In the genomic region with DNA sequence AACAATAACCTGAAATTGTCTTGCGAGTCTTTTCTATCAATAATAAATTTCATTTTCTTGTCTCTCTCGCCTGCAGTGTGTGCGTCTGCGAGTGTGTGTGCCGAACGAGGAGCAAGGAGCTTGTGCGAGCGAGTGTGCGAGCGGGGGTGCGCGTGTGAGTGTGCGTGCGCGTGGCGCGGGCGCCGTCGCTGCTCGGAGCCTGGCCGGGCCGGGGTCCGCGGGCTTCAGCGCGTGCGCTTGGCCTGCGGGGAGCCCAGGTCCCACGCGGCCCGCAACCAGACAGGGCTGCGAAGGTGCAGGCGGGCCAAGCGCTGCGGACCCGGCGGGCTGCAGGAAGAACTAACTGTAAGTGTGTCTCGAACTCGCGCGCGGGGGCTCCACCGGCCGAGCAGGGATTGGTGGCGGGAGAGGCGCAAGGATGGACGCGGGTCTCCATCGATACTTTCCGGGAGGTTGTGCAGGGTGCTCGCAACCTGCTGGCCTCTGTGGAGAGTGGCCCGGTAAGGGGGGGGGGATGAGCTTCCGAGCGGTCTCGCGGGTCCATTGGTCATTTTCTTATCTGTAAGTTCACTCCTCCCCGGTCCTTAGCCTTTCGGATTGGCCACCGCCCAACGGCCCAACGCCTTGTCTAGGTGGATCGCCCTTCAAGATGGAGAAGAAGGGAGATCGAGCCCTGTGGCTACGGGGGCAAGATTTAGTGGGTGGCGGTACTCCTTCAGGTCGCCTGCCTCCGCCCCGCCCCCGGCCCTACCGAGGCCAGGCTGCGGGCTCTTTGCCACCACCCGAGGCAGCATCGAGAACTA, we compare ENCODE assay signal across 9 mouse cellular contexts. TPM values are rescaled to one million over a fixed set of nuclear protein-coding genes. Genes with fewer than 3 reads are reported as not detected.
DNase-seq lines count a peak whose midpoint lies in the region; ATAC-seq and TF ChIP-seq lines count a peak whose summit lies in the region.
"Had no signal": no experiment of that assay in that cellular context is flagged by ENCODE, and none has a peak within 500 bp of the region (broad histone marks: within the 10 kb centered on the region; RNA-seq: fewer than 3 reads in every experiment).

No protein-coding gene starts in this region.

- TF ChIP-seq POLR2A in olfactory bulb, adult 2 months (IDR thresholded peaks at IDR 0.05; ENCODE audit: insufficient read depth, low read depth, low read length) = no peak

- peaks cover 97% of the 10 kb centered on the region for H3K27me3 ChIP-seq in embryonic facial prominence, embryonic 15.5 days
- peaks cover 100% of the 10 kb centered on the region for H3K27me3 ChIP-seq in limb, embryonic 10.5 days (ENCODE audit: low read depth, poor library complexity, severe bottlenecking)

- no peak for TF ChIP-seq CTCF in left cerebral cortex, adult 2 months (IDR thresholded peaks at IDR 0.05)
- TF ChIP-seq CTCF in olfactory bulb, adult 2 months (IDR thresholded peaks at IDR 0.05; ENCODE audit: insufficient read depth, low read depth, low read length) = no peak

- H3K4me2 ChIP-seq in embryonic facial prominence, embryonic 15.5 days (replicated peaks) = peak overlapping the region; percentile 43

- no peak for DNase-seq in left cerebral cortex, adult 2 months (ENCODE audit: extremely low spot score in 1 of 2, low spot score in 2 of 2)
- DNase-seq in left cerebral cortex, postnatal 4 days = no peak
- DNase-seq in limb, embryonic 10.5 days (ENCODE audit: low spot score) = peak; percentile 69
- no peak for DNase-seq in left cerebral cortex, postnatal 25 days (ENCODE audit: low spot score in 2 of 2)
- no peak for DNase-seq in layer of hippocampus, adult 11-12 months (ENCODE audit: low spot score)
- no peak for DNase-seq in yolk sac, embryonic 10.5 days (ENCODE audit: low spot score)

- no peak; the same call in 1 of the 2 replicates for ATAC-seq in embryonic facial prominence, embryonic 15.5 days (ENCODE audit: insufficient number of reproducible peaks, low FRiP score, low TSS enrichment, low read depth)
- ATAC-seq: Patski had no signal

- H3K36me3 ChIP-seq in embryonic facial prominence, embryonic 15.5 days = no peaks in the 10 kb centered on the region
- H3K36me3 ChIP-seq in limb, embryonic 10.5 days = no peaks in the 10 kb centered on the region

- H3K4me3 ChIP-seq in left cerebral cortex, adult 2 months = peak overlapping the region; percentile 40
- peak overlapping the region; percentile 30 for H3K4me3 ChIP-seq in embryonic facial prominence, embryonic 15.5 days (replicated peaks)
- peak overlapping the region; percentile 39 for H3K4me3 ChIP-seq in limb, embryonic 10.5 days
- peak overlapping the region; percentile 72 for H3K4me3 ChIP-seq in olfactory bulb, adult 2 months (ENCODE audit: insufficient read depth, low read depth, low read length)

- intact Hi-C loops in left cerebral cortex, adult 2 months (cut with DNase I) = loop anchor here (5.0 kb wide), 1 partner anchor 384 kb away; no protein-coding TSS in a partner anchor
- intact Hi-C loops in left cerebral cortex, postnatal 4 days (cut with DNase I) = loop anchor here (10.0 kb wide), 1 partner anchor 221 kb away; no protein-coding TSS in a partner anchor
- intact Hi-C loops in left cerebral cortex, postnatal 25 days (cut with DNase I) = no loop called here

- H3K27ac ChIP-seq in left cerebral cortex, adult 2 months = peak overlapping the region; percentile 36; the same call in 1 of the 2 replicates
- H3K27ac ChIP-seq in embryonic facial prominence, embryonic 15.5 days (replicated peaks) = no peak overlapping the region
- H3K27ac ChIP-seq in limb, embryonic 10.5 days = no peak overlapping the region
- peak overlapping the region; percentile 78 for H3K27ac ChIP-seq in olfactory bulb, adult 2 months (ENCODE audit: insufficient read depth, low read depth, low read length)

- peaks cover 27% of the 10 kb centered on the region for H3K4me1 ChIP-seq in embryonic facial prominence, embryonic 15.5 days
- H3K4me1 ChIP-seq in limb, embryonic 10.5 days = peaks cover 43% of the 10 kb centered on the region
- peaks cover 27% of the 10 kb centered on the region for H3K4me1 ChIP-seq in olfactory bulb, adult 2 months (ENCODE audit: control insufficient read depth, insufficient read depth, low read length)

- H3K9me3 ChIP-seq in embryonic facial prominence, embryonic 15.5 days (replicated peaks) = no peaks in the 10 kb centered on the region
- H3K9me3 ChIP-seq in limb, embryonic 10.5 days (replicated peaks) = no peaks in the 10 kb centered on the region

- whole genome bisulfite sequencing in embryonic facial prominence, embryonic 15.5 days = 2% methylated on average over 74 of the region's 74 CpGs
- under 1% methylated on average over 74 of the region's 74 CpGs for WGBS in limb, embryonic 10.5 days
- WGBS in olfactory bulb, adult 2 months = 3% methylated on average over 74 of the region's 74 CpGs

- no peak overlapping the region for H3K9ac ChIP-seq in embryonic facial prominence, embryonic 15.5 days

RNA-seq across cellular contexts. Expression of gene Sox1, which starts 9.2 kb away (rescaled TPM):
- 10 to 100 TPM in 1 of 2 experiments, 1 to 10 TPM in 1; 9.5 to 11.6 TPM for total RNA-seq in left cerebral cortex, adult 2 months (2021)
- total RNA-seq in left cerebral cortex, postnatal 4 days (2021) = 10 to 100 TPM; 15.0 to 20.7 TPM
- polyA plus RNA-seq in embryonic facial prominence, embryonic 15.5 days (2015; fragmentation: Nextera tagmentation; extraction: Ambion mirVana) = 0.03 TPM in 1 of 2 replicates, not detected in the other
- polyA plus RNA-seq in limb, embryonic 10.5 days (2016; fragmentation: Nextera tagmentation; extraction: Ambion mirVana) = not detected in 2 replicates
- not detected in 2 replicates for polyA plus RNA-seq in olfactory bulb, adult 2 months (2012; ENCODE audit: insufficient read depth, insufficient read length, low replicate concordance, missing spikeins)
- total RNA-seq in left cerebral cortex, postnatal 25 days (2021) = 10 to 100 TPM in 1 of 2 experiments, 1 to 10 TPM in 1; 7.3 to 11.6 TPM
- polyA plus RNA-seq: Patski had no signal

Comparison
In these comparisons a context has a peak if more than half of its experiments do, and no peak if none do; other contexts are left out.
1. H3K27ac ChIP-seq: peak in left cerebral cortex, adult 2 months (single experiment) and olfactory bulb, adult 2 months (single experiment); none in embryonic facial prominence, embryonic 15.5 days (single experiment) and limb, embryonic 10.5 days (single experiment).
2. Peak in every context shown above with its lines, with median percentiles within 50 percentile points of each other: H3K4me3 ChIP-seq.